ENCODE assay signal across 8 mouse cellular contexts in genomic region chr4:133197801-133198286, GRCm38 (mm10). TPM values are rescaled to one million over a fixed set of nuclear protein-coding genes. Genes with fewer than 3 reads are reported as not detected.
DNase-seq lines count a peak whose midpoint lies in the region; ATAC-seq and TF ChIP-seq lines count a peak whose summit lies in the region.

No protein-coding gene starts in this region.

- H3K27me3 ChIP-seq in embryonic facial prominence, embryonic 12.5 days = no peaks in the 10 kb centered on the region
- H3K27me3 ChIP-seq in intestine, embryonic 14.5 days (replicated peaks; ENCODE audit: control insufficient read depth, insufficient read depth, low read length) = no peaks in the 10 kb centered on the region
- no peaks in the 10 kb centered on the region for H3K27me3 ChIP-seq in midbrain, embryonic 10.5 days (ENCODE audit: low read depth, poor library complexity, severe bottlenecking)
- H3K27me3 ChIP-seq in thymus, adult 2 months (ENCODE audit: control insufficient read depth, insufficient read depth, low read length) = no peaks in the 10 kb centered on the region

- H3K4me2 ChIP-seq in embryonic facial prominence, embryonic 12.5 days (replicated peaks) = no peak overlapping the region
- H3K4me2 ChIP-seq in intestine, embryonic 14.5 days (ENCODE audit: low read length) = no peak overlapping the region

- peak overlapping the region; percentile 15; the same call in 1 of the 2 replicates for H3K9ac ChIP-seq in embryonic facial prominence, embryonic 12.5 days
- H3K9ac ChIP-seq in intestine, embryonic 14.5 days (ENCODE audit: low read length) = peak overlapping the region; percentile 25; the same call in 1 of the 2 replicates

- TF ChIP-seq CTCF in thymus, adult 2 months (IDR thresholded peaks at IDR 0.05; ENCODE audit: borderline replicate concordance, control insufficient read depth, extremely low read depth, insufficient read depth, low read length, poor library complexity) = no peak

- no peak for ATAC-seq in embryonic facial prominence, embryonic 12.5 days (ENCODE audit: insufficient number of reproducible peaks, insufficient read depth, low FRiP score, low TSS enrichment)
- 0 out of 2 replicates have a peak, but pooled peaks have one; percentile 13 for ATAC-seq in intestine, embryonic 14.5 days (replicated peaks; ENCODE audit: low FRiP score, low TSS enrichment, low read depth)
- ATAC-seq in erythroid progenitor cell, adult 5-6 weeks (replicated peaks; ENCODE audit: low FRiP score, poor library complexity, severe bottlenecking) = no peak

- H3K27ac ChIP-seq in embryonic facial prominence, embryonic 12.5 days = peak overlapping the region; percentile 78
- H3K27ac ChIP-seq in intestine, embryonic 14.5 days (ENCODE audit: low read depth) = peak overlapping the region; percentile 77
- peak overlapping the region; percentile 82 for H3K27ac ChIP-seq in midbrain, embryonic 10.5 days (replicated peaks)
- no peak overlapping the region for H3K27ac ChIP-seq in thymus, adult 2 months (ENCODE audit: control insufficient read depth, insufficient read depth, low read length)

- intact Hi-C loops in gastrocnemius, postnatal 14 days (cut with DNase I; ENCODE audit: low total_unique reads) = no loop called here
- intact Hi-C loops in gastrocnemius, postnatal 36 days (cut with DNase I) = loop anchor here (5.0 kb wide), 2 partner anchors 136 to 186 kb away; partner anchors contain the start of gene Ahdc1
- intact Hi-C loops in left cerebral cortex, postnatal 10 days (cut with DNase I) = loop anchor here (5.0 kb wide), 1 partner anchor 106 kb away; no protein-coding TSS in a partner anchor

- 20% methylated on average over 13 of the region's 13 CpGs for WGBS in embryonic facial prominence, embryonic 12.5 days
- 20% methylated on average over 13 of the region's 13 CpGs for WGBS in intestine, embryonic 14.5 days
- WGBS in midbrain, embryonic 10.5 days = 15% methylated on average over 13 of the region's 13 CpGs
- 93% methylated on average over 13 of the region's 13 CpGs for WGBS in thymus, adult 2 months

- peaks cover 35% of the 10 kb centered on the region for H3K36me3 ChIP-seq in embryonic facial prominence, embryonic 12.5 days
- peaks cover 40% of the 10 kb centered on the region for H3K36me3 ChIP-seq in intestine, embryonic 14.5 days (ENCODE audit: control insufficient read depth, insufficient read depth, low read length)
- peaks cover 42% of the 10 kb centered on the region for H3K36me3 ChIP-seq in midbrain, embryonic 10.5 days
- H3K36me3 ChIP-seq in thymus, adult 2 months (ENCODE audit: control insufficient read depth, insufficient read depth, low read length) = peaks cover 30% of the 10 kb centered on the region

- TF ChIP-seq POLR2A in thymus, adult 2 months (IDR thresholded peaks at IDR 0.05; ENCODE audit: control insufficient read depth, extremely low read depth, insufficient read depth, low read length, poor library complexity) = no peak

- peak; percentile 52 for DNase-seq in gastrocnemius, postnatal 14 days
- DNase-seq in gastrocnemius, postnatal 36 days = no peak
- DNase-seq in intestine, embryonic 14.5 days (ENCODE audit: low spot score) = peak; percentile 71
- DNase-seq in midbrain, embryonic 10.5 days (ENCODE audit: low spot score) = peak; percentile 44
- no peak for DNase-seq in thymus, adult 2 months
- DNase-seq in left cerebral cortex, postnatal 10 days (ENCODE audit: extremely low spot score in 1 of 2, low spot score in 2 of 2) = no peak

- no peaks in the 10 kb centered on the region for H3K9me3 ChIP-seq in embryonic facial prominence, embryonic 12.5 days
- H3K9me3 ChIP-seq in intestine, embryonic 14.5 days (ENCODE audit: control insufficient read depth, low read length) = no peaks in the 10 kb centered on the region
- H3K9me3 ChIP-seq in midbrain, embryonic 10.5 days (replicated peaks) = no peaks in the 10 kb centered on the region

- H3K4me3 ChIP-seq in embryonic facial prominence, embryonic 12.5 days = no peak overlapping the region
- no peak overlapping the region for H3K4me3 ChIP-seq in intestine, embryonic 14.5 days (ENCODE audit: low read depth, low read length)
- H3K4me3 ChIP-seq in midbrain, embryonic 10.5 days = no peak overlapping the region
- H3K4me3 ChIP-seq in thymus, adult 2 months (ENCODE audit: control insufficient read depth, insufficient read depth, low read length) = no peak overlapping the region

- H3K4me1 ChIP-seq in embryonic facial prominence, embryonic 12.5 days = peaks cover 57% of the 10 kb centered on the region
- peaks cover 50% of the 10 kb centered on the region for H3K4me1 ChIP-seq in intestine, embryonic 14.5 days (replicated peaks; ENCODE audit: control insufficient read depth, insufficient read depth, low read length)
- peaks cover 76% of the 10 kb centered on the region for H3K4me1 ChIP-seq in midbrain, embryonic 10.5 days
- H3K4me1 ChIP-seq in thymus, adult 2 months (replicated peaks; ENCODE audit: control insufficient read depth, insufficient read depth, low read length) = peaks cover 27% of the 10 kb centered on the region

RNA-seq across cellular contexts. Expression of gene Cd164l2, which starts 14.1 kb away (rescaled TPM):
- not detected for total RNA-seq in gastrocnemius, postnatal 14 days (2021)
- total RNA-seq in gastrocnemius, postnatal 36 days (2021) = under 1 TPM in 1 of 2 experiments, not detected in 1; 0.27 TPM
- 2.2 and 3.7 TPM in 2 replicates for polyA plus RNA-seq in embryonic facial prominence, embryonic 12.5 days (2016; fragmentation: Nextera tagmentation; extraction: Ambion mirVana)
- 1.9 and 2.5 TPM in 2 replicates for polyA plus RNA-seq in intestine, embryonic 14.5 days (2014; fragmentation: Nextera tagmentation; extraction: Ambion mirVana)
- polyA plus RNA-seq in midbrain, embryonic 10.5 days (2016; fragmentation: Nextera tagmentation; extraction: Ambion mirVana) = 0.99 and 1.7 TPM in 2 replicates
- 0.90 and 1.1 TPM in 2 replicates for polyA plus RNA-seq in thymus, adult 2 months (2012; rRNA removed)
- 1 to 10 TPM; 1.3 to 1.5 TPM for total RNA-seq in left cerebral cortex, postnatal 10 days (2021)
- total RNA-seq in erythroid progenitor cell, adult 5-6 weeks (2015; ENCODE audit: low replicate concordance) = not detected in 2 replicates
- total RNA-seq in erythroid progenitor cell, adult 5-6 weeks (2017; ENCODE audit: low replicate concordance) = not detected in 2 replicates

RNA-seq across cellular contexts. Expression of gene Gpr3, which starts 14.5 kb away (rescaled TPM):
- not detected for total RNA-seq in gastrocnemius, postnatal 14 days (2021)
- total RNA-seq in gastrocnemius, postnatal 36 days (2021) = not detected
- polyA plus RNA-seq in embryonic facial prominence, embryonic 12.5 days (2016; fragmentation: Nextera tagmentation; extraction: Ambion mirVana) = 0.13 TPM in 1 of 2 replicates, not detected in the other
- polyA plus RNA-seq in intestine, embryonic 14.5 days (2014; fragmentation: Nextera tagmentation; extraction: Ambion mirVana) = not detected in 2 replicates
- polyA plus RNA-seq in midbrain, embryonic 10.5 days (2016; fragmentation: Nextera tagmentation; extraction: Ambion mirVana) = 0.17 and 0.35 TPM in 2 replicates
- 0.15 TPM in 1 of 2 replicates, not detected in the other for polyA plus RNA-seq in thymus, adult 2 months (2012; rRNA removed)
- total RNA-seq in left cerebral cortex, postnatal 10 days (2021) = 1 to 10 TPM; 5.1 to 5.2 TPM
- total RNA-seq in erythroid progenitor cell, adult 5-6 weeks (2015; ENCODE audit: low replicate concordance) = not detected in 2 replicates
- not detected in 2 replicates for total RNA-seq in erythroid progenitor cell, adult 5-6 weeks (2017; ENCODE audit: low replicate concordance)

RNA-seq across cellular contexts. Expression of gene Map3k6, which starts 42.8 kb away (rescaled TPM):
- 10 to 100 TPM in 1 of 2 experiments, 1 to 10 TPM in 1; 4.0 to 15.3 TPM for total RNA-seq in gastrocnemius, postnatal 14 days (2021)
- 10 to 100 TPM in 1 of 2 experiments, 1 to 10 TPM in 1; 7.1 to 10.4 TPM for total RNA-seq in gastrocnemius, postnatal 36 days (2021)
- polyA plus RNA-seq in embryonic facial prominence, embryonic 12.5 days (2016; fragmentation: Nextera tagmentation; extraction: Ambion mirVana) = 2.6 and 2.7 TPM in 2 replicates
- polyA plus RNA-seq in intestine, embryonic 14.5 days (2014; fragmentation: Nextera tagmentation; extraction: Ambion mirVana) = 2.8 and 3.2 TPM in 2 replicates
- polyA plus RNA-seq in midbrain, embryonic 10.5 days (2016; fragmentation: Nextera tagmentation; extraction: Ambion mirVana) = 2.6 and 3.0 TPM in 2 replicates
- 2.8 and 4.6 TPM in 2 replicates for polyA plus RNA-seq in thymus, adult 2 months (2012; rRNA removed)
- 1 to 10 TPM; 1.3 to 4.8 TPM for total RNA-seq in left cerebral cortex, postnatal 10 days (2021)
- 4.2 TPM in 1 of 2 replicates, not detected in the other for total RNA-seq in erythroid progenitor cell, adult 5-6 weeks (2015; ENCODE audit: low replicate concordance)
- 8.1 TPM in 1 of 2 replicates, not detected in the other for total RNA-seq in erythroid progenitor cell, adult 5-6 weeks (2017; ENCODE audit: low replicate concordance)

Comparison
In these comparisons a context has a peak if more than half of its experiments do, and no peak if none do; other contexts are left out.
1. DNase-seq: peak in gastrocnemius, postnatal 14 days (single experiment), intestine, embryonic 14.5 days (single experiment) and midbrain, embryonic 10.5 days (single experiment); none in gastrocnemius, postnatal 36 days (0 of 2), thymus, adult 2 months (single experiment) and left cerebral cortex, postnatal 10 days (0 of 2).
2. RNA of gene Gpr3, which starts 14.5 kb away (total RNA-seq): 5.1 to 5.2 TPM in left cerebral cortex, postnatal 10 days; not detected in gastrocnemius, postnatal 14 days, not detected in gastrocnemius, postnatal 36 days and not detected in erythroid progenitor cell, adult 5-6 weeks; every median in the first group is over 4 times any median in the second.